Mouse (Mus musculus) kidney, postnatal 36 days (tissue): ENCODE measurements around the gene Bcr.

Experiments used
- DNase-seq, 2 experiments: peaks; one replicate each; pipeline ENCODE4 v3.0.0; 2021 to 2022; ENCODE audit warnings: mixed read lengths in 2 of 2

The Bcr gene

GRCm38 (mm10) chr10:75134861-75135517 lies 74.6 kb downstream of the Bcr start:
- DNase-seq = no peak

GRCm38 (mm10) chr10:75135518-75136162 lies 75.2 kb downstream of the Bcr start:
- DNase-seq = no peak

GRCm38 (mm10) chr10:75137148-75137547 lies 76.8 kb downstream of the Bcr start:
- DNase-seq = no peak

- DNase-seq = no peak
Measured at GRCm38 (mm10) chr10:75145221-75145620, 84.8 kb downstream of the Bcr start.

- peak in 1 of 2 experiments; percentile 44 for DNase-seq
Measured at GRCm38 (mm10) chr10:75146001-75146400, 85.6 kb downstream of the Bcr start.

- DNase-seq = no peak
Measured at GRCm38 (mm10) chr10:75146619-75147018, 86.2 kb downstream of the Bcr start.

- no peak for DNase-seq
Measured at GRCm38 (mm10) chr10:75148295-75148694, 87.9 kb downstream of the Bcr start.

- DNase-seq = no peak
Measured at GRCm38 (mm10) chr10:75150361-75150760, 90.0 kb downstream of the Bcr start.

- peak; percentile 85 to 88 for DNase-seq
Measured at GRCm38 (mm10) chr10:75151311-75151710, 90.9 kb downstream of the Bcr start.

GRCm38 (mm10) chr10:75156835-75157234 lies 96.4 kb downstream of the Bcr start:
- peak; percentile 81 to 83 for DNase-seq

GRCm38 (mm10) chr10:75157713-75158112 lies 97.3 kb downstream of the Bcr start:
- DNase-seq = no peak

- no peak for DNase-seq
Measured at GRCm38 (mm10) chr10:75158356-75158755, 98.0 kb downstream of the Bcr start.

GRCm38 (mm10) chr10:75160171-75160900 lies 99.9 kb downstream of the Bcr start:
- peak; percentile 76 to 85 for DNase-seq

GRCm38 (mm10) chr10:75165825-75166481 lies 105.6 kb downstream of the Bcr start:
- no peak for DNase-seq

- DNase-seq = no peak
Measured at GRCm38 (mm10) chr10:75166601-75167000, 106.2 kb downstream of the Bcr start.

- DNase-seq = peak; percentile 50 to 55
Measured at GRCm38 (mm10) chr10:75170207-75170850, 109.9 kb downstream of the Bcr start.

GRCm38 (mm10) chr10:75173056-75173455 lies 112.7 kb downstream of the Bcr start:
- peak in 1 of 2 experiments; percentile 42 for DNase-seq

GRCm38 (mm10) chr10:75173712-75174111 lies 113.3 kb downstream of the Bcr start:
- no peak for DNase-seq

- peak; percentile 24 to 54 for DNase-seq
Measured at GRCm38 (mm10) chr10:75176494-75176893, 116.1 kb downstream of the Bcr start.

- DNase-seq = no peak
Measured at GRCm38 (mm10) chr10:75178911-75179310, 118.5 kb downstream of the Bcr start.

- peak; percentile 70 to 82 for DNase-seq
Measured at GRCm38 (mm10) chr10:75182151-75182774, 121.9 kb downstream of the Bcr start.

- no peak for DNase-seq
Measured at GRCm38 (mm10) chr10:75184826-75185225, 124.4 kb downstream of the Bcr start.
